Mouse (Mus musculus): ENCODE data around the gene Fam205a2. TPM values are rescaled to one million over a fixed set of nuclear protein-coding genes. Genes with fewer than 3 reads are reported as not detected.
"Not testable (repeated sequence)": the region's sequence is repeated elsewhere in the genome, so short reads cannot be mapped to it uniquely, and the experiment has no call there.

Fam205a2 gene
- 0.10 TPM in 1 of 2 replicates, not detected in the other for total RNA-seq (2015)
- 0.07 TPM in 1 of 2 replicates, not detected in the other for total RNA-seq (2017)

DNA sequence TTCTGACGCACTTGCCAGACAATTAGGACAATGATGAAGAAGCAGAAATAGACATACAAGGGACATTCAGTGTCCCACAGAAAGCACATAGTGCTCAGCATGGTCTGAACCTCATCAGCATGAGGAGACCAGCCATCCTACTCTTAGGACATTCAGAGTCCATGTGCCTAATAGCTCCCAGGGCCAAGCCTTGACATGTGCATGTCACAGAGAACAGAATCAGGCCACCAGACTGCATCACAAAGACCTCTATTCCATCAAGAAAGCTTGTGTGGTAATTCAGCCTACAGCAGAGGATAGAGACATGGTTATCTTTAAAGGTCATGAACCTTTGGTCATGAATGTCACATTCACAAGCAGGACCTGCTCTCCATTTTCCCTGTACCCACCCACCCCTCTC lies at the start of gene Fam205a2:
TSS of gene Fam205a2 (minus strand) at position 101 of the 400 bp plus-strand sequence.
- ATAC-seq (replicated peaks; ENCODE audit: poor library complexity) = not testable (repeated sequence)

Other genes starting within 250 kb of the Fam205a2 start
- not detected in 2 replicates for gene Gm21953, start 233.9 kb downstream of the Fam205a2 start, total RNA-seq (2015)
- 1.8 TPM in 1 of 2 replicates, not detected in the other for gene Gm21953, start 233.9 kb downstream of the Fam205a2 start, total RNA-seq (2017)
- gene Fam205a3, start 209.8 kb downstream of the Fam205a2 start, total RNA-seq (2015) = 0.10 TPM in 1 of 2 replicates, not detected in the other
- gene Fam205a3, start 209.8 kb downstream of the Fam205a2 start, total RNA-seq (2017) = 0.07 TPM in 1 of 2 replicates, not detected in the other
- gene Gm21586, start 88.8 kb downstream of the Fam205a2 start, total RNA-seq (2015) = not detected in 2 replicates
- 1.8 TPM in 1 of 2 replicates, not detected in the other for gene Gm21586, start 88.8 kb downstream of the Fam205a2 start, total RNA-seq (2017)
- 0.39 and 0.74 TPM in 2 replicates for gene Gm2163, start 61.4 kb downstream of the Fam205a2 start, total RNA-seq (2015)
- 0.08 and 0.10 TPM in 2 replicates for gene Gm2163, start 61.4 kb downstream of the Fam205a2 start, total RNA-seq (2017)
- not detected in 2 replicates for gene Gm10591, start 84.0 kb upstream of the Fam205a2 start, total RNA-seq (2015)
- not detected in 2 replicates for gene Gm10591, start 84.0 kb upstream of the Fam205a2 start, total RNA-seq (2017)
- 0.37 and 1.0 TPM in 2 replicates for gene Gm2564, start 101.5 kb upstream of the Fam205a2 start, total RNA-seq (2015)
- not detected in 2 replicates for gene Gm2564, start 101.5 kb upstream of the Fam205a2 start, total RNA-seq (2017)
- not detected in 2 replicates for gene Ccl27b, start 127.1 kb upstream of the Fam205a2 start, total RNA-seq (2015)
- not detected in 2 replicates for gene Ccl27b, start 127.1 kb upstream of the Fam205a2 start, total RNA-seq (2017)
- not detected in 2 replicates for gene Il11ra2, start 133.7 kb upstream of the Fam205a2 start, total RNA-seq (2015)
- not detected in 2 replicates for gene Il11ra2, start 133.7 kb upstream of the Fam205a2 start, total RNA-seq (2017)
- not detected in 2 replicates for gene 4930578G10Rik, start 207.4 kb upstream of the Fam205a2 start, total RNA-seq (2015)
- not detected in 2 replicates for gene 4930578G10Rik, start 207.4 kb upstream of the Fam205a2 start, total RNA-seq (2017)
- not detected in 2 replicates for gene Ccl19, start 228.4 kb upstream of the Fam205a2 start, total RNA-seq (2015)
- not detected in 2 replicates for gene Ccl19, start 228.4 kb upstream of the Fam205a2 start, total RNA-seq (2017)
- not detected in 2 replicates for gene Ccl21a, start 245.8 kb upstream of the Fam205a2 start, total RNA-seq (2015)
- gene Ccl21a, start 245.8 kb upstream of the Fam205a2 start, total RNA-seq (2017) = not detected in 2 replicates